Mouse (Mus musculus) fibroblast of lung, adult 2 months (primary cell): Measurements from ENCODE around the gene Ap4s1.

Experiments used
- DNase-seq: peaks from one replicate; pipeline ENCODE4 v3.0.0-alpha.2; 2011; ENCODE audit warnings: low read depth

The Ap4s1 gene

GRCm38 (mm10) chr12:51703859-51704258, 13.0 kb downstream of the Ap4s1 start:
- no peak for DNase-seq

DNA sequence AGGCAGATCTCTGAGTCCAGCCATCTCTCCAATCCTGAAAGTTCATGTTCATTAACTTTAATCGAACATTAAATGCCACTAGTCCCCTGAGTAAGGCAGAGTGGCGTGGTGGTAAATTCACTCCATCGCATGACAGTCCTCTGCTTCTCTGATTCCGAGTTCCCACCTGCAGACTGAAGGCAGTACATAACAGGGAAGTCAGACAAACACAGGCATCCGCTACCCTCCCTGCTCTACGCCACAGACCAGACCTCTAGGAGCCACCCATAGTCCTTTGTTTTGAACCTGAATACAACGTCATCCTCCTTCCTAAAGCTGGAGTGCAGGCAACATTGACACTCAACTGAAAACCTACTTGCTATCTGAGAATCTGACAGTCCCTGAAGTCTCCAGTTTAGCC, 13.7 kb downstream of the Ap4s1 start:
- DNase-seq = no peak

DNA sequence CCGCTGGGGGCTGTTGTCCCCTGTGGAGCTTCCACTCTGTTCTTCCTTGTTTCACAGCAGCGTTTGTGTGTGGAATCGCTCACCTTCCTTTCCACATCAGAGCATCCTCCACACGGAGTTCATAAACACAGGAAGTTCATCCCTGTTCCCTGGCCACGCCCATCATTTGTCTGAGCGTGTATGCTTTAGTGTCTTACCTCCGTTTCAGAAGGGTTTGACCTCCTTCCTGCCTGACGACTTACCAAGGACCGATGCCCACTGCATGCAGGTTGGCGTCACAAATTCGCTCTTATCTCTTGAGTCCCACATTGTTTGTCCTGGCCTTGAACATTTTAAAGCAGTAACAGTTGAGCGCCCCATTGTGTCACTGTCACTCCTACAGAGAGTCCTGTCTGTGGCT, 14.9 kb downstream of the Ap4s1 start:
- no peak for DNase-seq

DNA sequence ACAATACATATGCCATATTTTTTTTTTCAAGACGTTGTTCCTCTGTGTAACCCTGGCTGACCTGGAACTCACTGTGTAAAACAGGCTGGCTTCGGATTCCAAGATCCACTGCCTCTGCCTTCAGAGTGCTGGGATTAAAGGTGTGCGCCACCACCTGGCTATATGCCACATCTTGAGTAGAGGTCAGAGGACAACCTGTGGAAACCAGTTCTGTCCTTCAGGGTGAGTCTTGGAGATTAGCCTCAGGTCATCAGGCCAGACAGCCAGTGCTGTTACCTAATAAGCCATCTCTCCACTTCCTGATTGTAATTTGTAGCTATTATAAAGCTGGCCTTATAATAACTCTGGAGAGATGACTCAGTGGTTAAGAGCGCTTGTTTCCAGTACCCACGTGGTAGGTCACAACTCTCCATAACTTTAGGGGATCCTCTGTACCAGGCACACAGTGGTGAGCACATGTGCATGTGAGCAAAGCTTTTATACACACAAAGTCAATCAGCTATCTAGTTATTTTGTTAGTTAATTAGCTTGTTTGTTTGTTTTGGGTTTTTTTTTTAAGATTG, 15.9 kb downstream of the Ap4s1 start:
- no peak for DNase-seq

DNA sequence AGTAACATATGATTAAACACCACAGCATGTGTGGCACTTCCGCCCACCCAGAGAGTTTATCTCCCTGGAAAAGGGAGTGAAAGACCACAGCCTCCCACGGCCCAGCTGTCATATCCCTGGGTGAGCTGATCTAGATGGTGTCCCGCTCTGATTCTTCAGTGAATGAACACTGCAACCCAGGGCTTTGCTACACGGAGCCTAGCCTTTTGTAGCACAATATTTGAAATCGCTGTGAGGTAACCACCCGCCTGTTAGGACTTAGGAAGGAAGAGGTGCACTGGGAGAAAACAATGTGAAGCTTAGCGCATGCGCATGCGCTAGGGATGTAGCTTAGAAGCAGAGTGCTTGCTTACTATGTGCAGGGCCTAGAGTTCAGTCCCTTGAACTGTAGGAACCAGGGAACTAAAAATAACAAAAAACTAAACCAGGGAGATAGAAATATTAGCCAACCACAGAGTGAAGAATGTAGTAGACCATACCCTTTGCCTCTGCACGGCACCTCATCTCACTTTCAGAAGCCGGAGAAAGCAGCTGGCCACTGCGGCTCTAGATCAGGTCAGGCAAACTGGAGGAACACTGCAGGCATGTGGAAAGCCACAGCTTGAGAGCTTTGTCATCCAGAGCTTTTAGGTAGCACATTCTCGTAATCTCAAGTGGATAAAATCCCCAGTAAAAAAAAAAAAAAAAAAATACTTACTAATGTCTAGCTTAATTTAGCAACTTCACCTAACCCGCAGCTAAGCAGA, 18.3 kb downstream of the Ap4s1 start:
- DNase-seq = no peak

DNA sequence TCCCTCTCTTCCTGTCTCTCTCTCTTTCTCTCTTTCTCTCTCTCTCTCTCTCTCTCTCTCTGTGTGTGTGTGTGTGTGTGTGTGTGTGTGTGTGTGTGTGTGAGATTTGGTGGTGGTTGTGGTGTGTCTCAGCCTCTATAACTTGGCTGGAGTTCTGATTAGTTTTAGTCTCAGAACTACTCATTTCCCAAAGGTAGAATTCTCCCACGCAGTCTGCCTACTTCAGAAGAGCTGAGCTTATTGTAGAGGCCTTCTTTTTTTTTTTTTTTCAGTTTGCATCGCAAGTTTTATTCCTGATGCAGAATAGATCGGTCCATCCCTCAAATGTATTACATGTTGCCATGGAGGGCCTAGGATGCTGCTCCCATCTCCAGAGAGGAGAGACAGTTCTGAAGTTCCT, 18.9 kb downstream of the Ap4s1 start:
- no peak for DNase-seq

DNA sequence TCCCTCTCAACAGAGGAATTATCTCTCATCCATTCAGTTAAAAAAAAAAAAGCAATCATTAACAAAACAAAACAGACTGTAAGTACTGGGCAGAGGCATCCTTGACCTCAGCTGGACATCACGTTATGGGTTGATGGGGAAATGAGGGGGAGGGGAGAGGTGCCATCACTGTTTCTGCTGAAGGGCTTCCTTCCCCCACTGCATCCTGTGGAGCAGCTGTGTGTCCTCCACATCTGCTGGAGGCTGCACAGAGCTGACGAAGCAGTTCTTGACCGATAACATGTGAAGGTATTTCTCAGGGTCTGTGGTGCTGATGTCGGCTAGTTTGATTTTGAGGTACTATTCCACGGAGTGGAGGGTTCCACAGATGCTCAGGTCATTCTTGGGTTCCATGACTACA, 19.3 kb downstream of the Ap4s1 start:
- no peak for DNase-seq

DNA sequence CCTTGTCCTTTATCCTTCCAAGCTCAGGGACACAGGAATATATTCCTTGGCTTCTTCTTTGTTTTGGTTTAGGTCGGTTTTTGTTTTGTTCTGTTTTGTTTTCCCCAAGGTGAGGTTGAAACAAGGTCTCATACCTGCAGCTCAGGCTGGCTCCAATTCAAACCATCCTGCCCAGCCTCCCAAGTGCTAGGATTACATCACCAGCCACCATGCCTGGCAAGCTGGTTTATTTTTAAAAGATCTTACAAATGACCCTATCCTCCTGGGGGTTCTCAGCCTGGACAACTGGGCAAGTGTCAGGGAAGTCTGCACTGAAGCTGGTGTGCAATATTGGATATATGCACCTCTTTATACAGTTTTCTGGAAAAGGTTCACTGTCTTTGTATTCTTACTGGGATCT, 21.9 kb downstream of the Ap4s1 start:
- no peak for DNase-seq

DNA sequence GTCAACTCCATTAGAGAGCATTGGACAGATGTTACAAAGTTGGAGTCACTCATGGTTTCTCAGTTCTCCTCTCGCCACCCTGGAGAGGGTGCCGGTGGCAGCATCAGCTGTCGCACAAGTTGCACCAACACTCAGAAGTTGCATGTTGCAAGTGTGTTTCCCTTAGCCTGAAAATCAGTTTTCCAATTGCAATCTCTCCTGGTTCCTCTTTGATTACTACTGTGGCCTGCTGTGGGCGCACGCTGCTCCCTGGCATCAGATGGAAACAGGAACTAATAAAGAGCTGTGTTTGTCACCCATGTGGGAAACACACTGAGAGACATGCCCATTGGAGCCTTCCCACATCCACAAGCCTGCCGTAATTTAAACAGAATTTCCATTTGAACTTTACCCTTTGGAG, 27.8 kb downstream of the Ap4s1 start:
- DNase-seq = no peak

DNA sequence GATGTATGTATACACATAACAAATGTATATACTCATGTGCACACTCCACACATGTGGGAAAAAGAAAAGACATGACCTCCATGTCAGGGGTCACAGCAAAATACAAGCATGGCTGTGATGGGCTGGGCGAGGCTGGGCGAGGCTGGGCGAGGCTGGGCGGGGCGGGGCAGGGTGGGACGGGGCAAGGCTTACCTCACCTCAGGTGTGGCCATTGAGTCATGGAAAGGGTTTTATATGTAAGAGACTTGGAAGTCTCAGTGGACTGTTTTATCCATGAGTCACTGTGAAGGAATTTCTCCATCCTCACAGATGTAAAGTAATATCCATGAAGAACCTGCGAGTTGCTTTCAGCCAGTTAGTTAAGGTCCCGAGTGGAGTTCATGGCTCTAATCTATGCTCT, 31.0 kb downstream of the Ap4s1 start:
- DNase-seq = no peak

DNA sequence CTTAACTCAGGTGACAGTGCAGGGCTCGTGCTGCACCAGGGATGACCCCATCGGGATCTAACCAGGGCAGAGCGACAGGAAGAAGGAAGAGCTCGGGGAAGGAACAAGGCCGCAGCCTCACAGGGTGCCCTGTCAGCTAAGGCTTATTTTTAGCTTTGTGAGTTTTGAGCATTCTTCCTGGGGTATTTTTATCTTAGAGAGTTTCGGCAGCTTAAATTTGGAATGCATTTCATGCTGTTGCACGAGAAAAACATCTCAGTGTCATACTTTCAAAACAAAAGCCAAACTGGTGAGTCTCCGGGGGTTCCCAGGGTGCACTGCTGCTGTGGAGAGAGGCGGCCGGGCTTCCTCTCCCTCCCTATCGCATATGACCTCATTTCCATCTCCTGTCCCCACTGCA, 38.2 kb downstream of the Ap4s1 start:
- DNase-seq = no peak

GRCm38 (mm10) chr12:51729827-51730226, 39.0 kb downstream of the Ap4s1 start:
- no peak for DNase-seq

- no peak for DNase-seq
These were observed 43.9 kb downstream of the Ap4s1 start for GRCm38 (mm10) chr12:51734605-51735211.

DNA sequence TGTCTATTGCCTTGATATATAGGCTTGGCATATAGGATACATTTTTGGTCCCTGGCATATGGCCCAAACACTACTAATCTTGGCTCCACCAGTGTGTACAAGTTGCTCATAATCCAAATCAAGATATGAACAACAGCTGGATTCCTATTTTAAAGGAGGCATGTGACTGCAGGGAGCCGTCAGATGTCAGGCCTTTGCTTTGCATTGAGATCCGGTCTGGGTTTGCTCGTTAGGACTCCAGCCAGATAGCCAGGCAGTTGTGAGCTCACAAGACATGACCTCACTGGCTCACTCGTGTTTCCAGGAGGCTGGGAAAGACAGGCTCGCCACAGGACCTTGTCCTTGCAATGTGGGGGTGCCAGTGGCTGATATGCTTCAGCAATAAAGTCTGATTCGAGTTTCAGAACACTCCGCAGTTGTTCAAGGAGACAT, 45.0 kb downstream of the Ap4s1 start:
- no peak for DNase-seq

DNA sequence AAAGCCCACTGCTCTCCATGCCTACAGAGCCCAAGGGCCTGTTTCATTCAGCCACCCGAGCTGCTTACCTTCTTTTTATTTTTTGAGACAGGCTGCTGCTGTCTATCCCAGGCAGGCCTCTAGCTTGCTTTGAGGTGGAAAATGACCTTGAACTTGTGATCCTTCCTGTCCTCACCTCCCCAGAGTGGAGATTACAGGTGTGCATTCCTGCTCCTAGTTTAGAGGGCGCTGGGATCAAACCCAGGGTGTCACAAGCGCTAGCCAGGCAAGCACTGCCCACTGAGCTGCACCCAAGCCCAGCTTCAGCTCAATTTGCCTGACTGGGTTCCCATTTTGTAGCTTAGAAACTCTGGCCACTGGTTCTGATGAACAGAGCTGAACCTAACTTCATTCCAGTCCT, 45.5 kb downstream of the Ap4s1 start:
- no peak for DNase-seq

GRCm38 (mm10) chr12:51736807-51737206, 46.0 kb downstream of the Ap4s1 start:
- DNase-seq = no peak

GRCm38 (mm10) chr12:51741690-51742089, 50.9 kb downstream of the Ap4s1 start:
- DNase-seq = no peak

DNA sequence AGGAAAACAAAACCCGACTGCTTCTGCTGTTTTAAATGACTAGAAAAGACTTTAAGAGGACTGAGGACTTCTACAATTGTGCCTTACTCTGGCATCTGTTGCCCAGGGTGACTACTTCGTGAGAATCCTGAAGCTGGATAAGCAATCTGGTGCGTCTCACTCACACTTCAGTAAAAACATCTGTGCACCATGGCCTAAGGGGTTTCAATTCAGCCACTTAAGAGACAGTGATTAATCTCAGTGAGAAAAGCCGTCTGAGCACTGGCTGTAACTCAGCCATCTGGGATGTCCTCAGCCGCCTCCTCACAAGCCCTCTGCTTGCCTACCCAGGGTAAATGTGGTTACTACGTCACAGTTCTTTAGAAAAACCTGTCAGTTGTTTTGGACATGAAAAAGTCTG, 54.1 kb downstream of the Ap4s1 start:
- no peak for DNase-seq

- DNase-seq = no peak
These were observed 56.5 kb downstream of the Ap4s1 start for GRCm38 (mm10) chr12:51747348-51747747.

DNA sequence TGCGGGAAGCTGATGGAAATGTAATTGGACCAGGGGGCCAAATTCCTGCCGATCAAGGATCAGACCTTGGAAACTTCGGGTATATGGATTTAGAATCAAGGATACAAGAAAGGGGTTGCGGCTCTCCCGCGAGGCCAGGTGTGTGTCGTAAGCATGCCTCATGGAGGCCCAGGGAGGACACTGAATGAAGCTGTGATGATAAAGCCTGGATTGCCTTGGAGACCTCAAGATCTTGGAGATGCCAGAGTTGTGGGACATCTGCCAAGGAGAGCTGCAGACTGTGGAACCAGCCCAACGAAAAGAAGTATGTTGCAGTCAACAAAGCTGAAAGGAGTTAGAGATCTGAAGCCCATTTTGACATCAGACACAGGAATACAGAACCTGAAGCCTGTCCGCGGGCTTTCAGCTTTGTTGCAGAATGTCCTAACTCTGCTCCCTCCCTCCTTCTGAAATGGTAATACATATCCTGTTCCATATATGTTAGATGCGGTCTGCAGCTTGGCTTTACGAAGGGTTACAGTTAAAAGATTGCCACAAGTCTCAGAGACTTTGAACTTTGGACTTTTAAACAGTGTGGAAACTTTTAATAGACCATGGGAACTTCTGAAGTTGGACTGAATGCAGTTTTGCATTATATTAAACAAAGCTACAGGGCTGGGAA, 65.2 kb downstream of the Ap4s1 start:
- no peak for DNase-seq

GRCm38 (mm10) chr12:51756599-51756961, 65.7 kb downstream of the Ap4s1 start:
- DNase-seq = no peak

GRCm38 (mm10) chr12:51759374-51759773, 68.5 kb downstream of the Ap4s1 start:
- DNase-seq = no peak

- DNase-seq = no peak
These were observed 76.6 kb downstream of the Ap4s1 start for GRCm38 (mm10) chr12:51767454-51767853.
